Mouse (Mus musculus): ENCODE data around the gene Ing2.

- TF ChIP-seq CTCF (IDR thresholded peaks at IDR 0.05; ENCODE audit: extremely low read depth, insufficient read depth, insufficient read length, insufficient replicate concordance) (no peak), POLR2A (IDR thresholded peaks at IDR 0.05; ENCODE audit: low read depth, low read length) (no peak)
Measured at GRCm38 (mm10) chr8:47676631-47677030, 1.3 kb upstream of the Ing2 start.
